Mouse (Mus musculus) stomach, postnatal 0 days (tissue): ENCODE measurements around the gene Kcna3. TPM values are rescaled to one million over a fixed set of nuclear protein-coding genes. Genes with fewer than 3 reads are reported as not detected.

Source experiments
- ATAC-seq: fragments of 200-750 bp; cut with Nextera tagmentation; 2 replicates; pipeline ENCODE4 v1.8.0; 2017; ENCODE audit not compliant: low FRiP score, low TSS enrichment
- DNase-seq: peaks from one replicate; pipeline ENCODE4 v3.0.0-alpha.2; 2016; ENCODE audit warnings: low spot score
- H3K27ac ChIP-seq: fragments of 300-500 bp; sonication (generic); replicated peaks from 2 replicates; pipeline ENCODE4 v1.5.1; 2014; ENCODE audit warnings: mild to moderate bottlenecking, control low read depth
- H3K27me3 ChIP-seq: fragments of 300-500 bp; sonication (generic); 2 replicates; pipeline ENCODE4 v1.6.1; 2014; ENCODE audit warnings: low read length; ENCODE audit not compliant: control insufficient read depth, insufficient read depth
- H3K36me3 ChIP-seq: fragments of 300-500 bp; sonication (generic); 2 replicates; pipeline ENCODE4 v1.6.1; 2014; ENCODE audit warnings: low read length, mixed read lengths; ENCODE audit not compliant: control insufficient read depth, insufficient read depth
- H3K4me1 ChIP-seq: fragments of 300-500 bp; sonication (generic); replicated peaks from 2 replicates; pipeline ENCODE4 v1.6.1; 2014; ENCODE audit warnings: antibody characterized with exemption; ENCODE audit not compliant: control insufficient read depth, insufficient read depth
- H3K4me2 ChIP-seq: fragments of 300-500 bp; sonication (generic); replicated peaks from 2 replicates; pipeline ENCODE4 v1.6.1; 2014; ENCODE audit warnings: low read depth, mild to moderate bottlenecking, control low read depth, moderate library complexity
- H3K4me3 ChIP-seq: fragments of 300-500 bp; sonication (generic); 2 replicates; pipeline ENCODE4 v1.5.1; 2014; ENCODE audit warnings: low read depth, low read length, control low read depth
- H3K9ac ChIP-seq: fragments of 300-500 bp; sonication (generic); 2 replicates; pipeline ENCODE4 v1.6.1; 2014; ENCODE audit warnings: mild to moderate bottlenecking, low read length, control low read depth, mixed read lengths
- H3K9me3 ChIP-seq: fragments of 300-500 bp; sonication (generic); 2 replicates; pipeline ENCODE4 v1.6.1; 2016; ENCODE audit warnings: low read length; ENCODE audit not compliant: control insufficient read depth
- CTCF ChIP-seq: IDR thresholded peaks from 2 replicates; pipeline ENCODE4 v1.5.1; 2016; ENCODE audit warnings: antibody characterized with exemption, low read depth, mild to moderate bottlenecking, moderate library complexity
- EP300 ChIP-seq: optimal IDR thresholded peaks from 2 replicates; pipeline ENCODE3; 2016; ENCODE audit warnings: antibody characterized with exemption
- WGBS: fragments of 180-500 bp; shearing (Covaris S2); extraction: QIAGEN DNeasy Blood & Tissue Kit; methylation state at CpG from one replicate; pipeline ENCODE4 v1.1.7; 2014; 5-methylcytosine and 5-hydroxymethylcytosine counted together
- polyA plus RNA-seq: library from polyadenylated mRNA; unstranded; fragments of >200 nt; fragmentation: Nextera tagmentation; extraction: Ambion mirVana; gene quantifications from 2 replicates; pipeline ENCODE4 v1.2.1, GENCODE M21; 2015

Gene Kcna3
- polyA plus RNA-seq, 1 experiment from 2014 or later = 0.15 TPM

DNA sequence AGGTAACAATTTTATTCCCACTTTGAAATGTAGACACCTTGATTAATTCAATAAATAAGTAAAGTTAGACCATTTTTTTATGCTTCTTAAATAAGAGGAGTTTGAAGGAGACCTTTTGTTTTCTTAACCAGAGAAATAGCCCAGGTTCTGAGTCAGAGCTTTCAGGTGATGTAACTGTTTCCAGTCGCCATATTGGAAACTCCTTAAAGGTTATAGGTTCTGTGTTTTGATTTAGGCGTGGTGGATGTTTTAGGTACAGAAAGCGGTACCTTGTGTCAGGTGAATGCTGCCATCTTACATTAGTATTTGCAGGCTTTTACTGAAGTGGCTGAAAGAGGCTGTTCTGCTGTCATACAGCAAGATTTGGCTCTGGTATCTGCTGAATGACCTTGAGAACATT, 4.4 kb downstream of the Kcna3 start:
- no peak for TF ChIP-seq CTCF
- no peak for TF ChIP-seq EP300
- WGBS = 81% methylated on average over 3 of the region's 3 CpGs
- Histone ChIP-seq H3K27ac (no peak overlapping the region), H3K9me3 (no peaks in the 10 kb centered on the region), H3K27me3 (no peaks in the 10 kb centered on the region), H3K4me2 (no peak overlapping the region), H3K36me3 (no peaks in the 10 kb centered on the region), H3K4me3 (no peak overlapping the region), H3K4me1 (no peaks in the 10 kb centered on the region), H3K9ac (no peak overlapping the region)
- no peak for ATAC-seq
- DNase-seq = no peak

DNA sequence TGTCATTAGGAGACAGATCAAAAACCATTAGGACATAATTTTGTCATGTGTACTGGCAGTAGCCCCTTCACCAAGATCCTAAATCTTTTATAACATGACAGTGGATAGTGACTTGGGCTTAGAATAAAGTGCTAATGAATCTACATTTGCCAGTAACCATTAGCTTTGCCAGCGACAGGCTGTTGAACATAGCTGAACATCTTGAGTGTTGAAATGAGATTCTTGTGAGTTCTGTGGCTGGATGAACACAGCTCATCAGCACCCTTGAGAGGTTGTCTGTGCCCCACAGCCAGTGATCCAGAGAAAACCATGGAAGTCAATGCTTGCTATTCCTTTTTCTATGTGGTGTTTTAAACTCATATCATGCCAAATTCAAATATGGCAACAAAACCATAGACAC, 5.7 kb downstream of the Kcna3 start:
- no peak for ATAC-seq
- no peaks in the 10 kb centered on the region for H3K27me3 ChIP-seq
- H3K4me2 ChIP-seq = no peak overlapping the region
- TF ChIP-seq CTCF (no peak), EP300 (no peak)
- H3K4me3 ChIP-seq = no peak overlapping the region
- no peaks in the 10 kb centered on the region for H3K9me3 ChIP-seq
- no peaks in the 10 kb centered on the region for H3K4me1 ChIP-seq
- H3K9ac ChIP-seq = no peak overlapping the region
- DNase-seq = no peak
- 57% methylated on average over 1 of the region's 1 CpGs for WGBS
- no peak overlapping the region for H3K27ac ChIP-seq
- H3K36me3 ChIP-seq = no peaks in the 10 kb centered on the region

DNA sequence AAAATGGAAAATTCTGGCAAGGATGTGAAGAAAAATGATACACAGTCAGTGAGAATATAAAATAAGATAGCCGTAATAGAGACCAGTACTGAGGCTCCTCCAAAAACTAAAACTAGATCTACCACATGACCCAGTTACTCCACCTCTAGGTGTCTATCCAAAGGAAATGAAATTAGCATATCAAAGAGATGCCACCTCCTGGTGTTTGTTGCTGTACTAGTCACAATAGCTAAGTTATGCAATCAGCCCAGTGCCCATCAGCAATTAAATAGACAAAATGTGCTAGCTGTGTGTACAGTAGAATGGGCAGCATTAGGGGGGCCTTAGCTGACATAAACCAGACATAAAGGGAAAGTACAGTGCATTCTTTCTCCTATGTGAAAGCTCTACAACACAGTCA, 25.5 kb downstream of the Kcna3 start:
- WGBS = 78% methylated on average over 1 of the region's 1 CpGs
- TF ChIP-seq EP300 (no peak), CTCF (no peak)
- H3K4me3 ChIP-seq = no peak overlapping the region
- DNase-seq (no peak), ATAC-seq (no peak)
- no peaks in the 10 kb centered on the region for H3K27me3 ChIP-seq
- H3K4me2 ChIP-seq = no peak overlapping the region
- no peak overlapping the region for H3K27ac ChIP-seq
- H3K4me1 ChIP-seq = no peaks in the 10 kb centered on the region
- no peaks in the 10 kb centered on the region for H3K9me3 ChIP-seq
- H3K36me3 ChIP-seq = no peaks in the 10 kb centered on the region
- H3K9ac ChIP-seq = no peak overlapping the region

DNA sequence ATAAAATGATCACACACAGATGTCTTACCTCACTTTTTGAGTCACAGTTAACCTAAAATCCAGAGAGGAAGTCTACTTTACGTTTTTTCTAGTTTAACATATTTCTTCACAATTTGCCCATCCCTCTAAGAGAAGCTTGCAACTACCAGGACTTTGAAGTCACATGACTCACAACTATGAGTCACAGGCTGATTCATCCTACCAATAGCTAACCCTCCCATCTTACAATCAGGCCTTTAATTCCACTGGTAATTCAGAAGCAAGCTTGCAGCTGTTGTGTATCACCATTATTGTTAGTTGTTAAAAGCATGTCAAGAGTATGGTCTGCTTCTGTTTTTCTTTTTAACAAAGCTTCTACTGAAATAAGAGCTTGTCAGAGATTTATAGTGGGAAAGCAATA, 26.8 kb downstream of the Kcna3 start:
- H3K27ac ChIP-seq = no peak overlapping the region
- 30% methylated on average over 1 of the region's 1 CpGs for WGBS
- H3K36me3 ChIP-seq = no peaks in the 10 kb centered on the region
- DNase-seq (no peak), ATAC-seq (no peak)
- H3K4me2 ChIP-seq = no peak overlapping the region
- no peak overlapping the region for H3K4me3 ChIP-seq
- TF ChIP-seq CTCF (no peak), EP300 (no peak)
- no peaks in the 10 kb centered on the region for H3K4me1 ChIP-seq
- no peaks in the 10 kb centered on the region for H3K9me3 ChIP-seq
- no peaks in the 10 kb centered on the region for H3K27me3 ChIP-seq
- H3K9ac ChIP-seq = no peak overlapping the region

DNA sequence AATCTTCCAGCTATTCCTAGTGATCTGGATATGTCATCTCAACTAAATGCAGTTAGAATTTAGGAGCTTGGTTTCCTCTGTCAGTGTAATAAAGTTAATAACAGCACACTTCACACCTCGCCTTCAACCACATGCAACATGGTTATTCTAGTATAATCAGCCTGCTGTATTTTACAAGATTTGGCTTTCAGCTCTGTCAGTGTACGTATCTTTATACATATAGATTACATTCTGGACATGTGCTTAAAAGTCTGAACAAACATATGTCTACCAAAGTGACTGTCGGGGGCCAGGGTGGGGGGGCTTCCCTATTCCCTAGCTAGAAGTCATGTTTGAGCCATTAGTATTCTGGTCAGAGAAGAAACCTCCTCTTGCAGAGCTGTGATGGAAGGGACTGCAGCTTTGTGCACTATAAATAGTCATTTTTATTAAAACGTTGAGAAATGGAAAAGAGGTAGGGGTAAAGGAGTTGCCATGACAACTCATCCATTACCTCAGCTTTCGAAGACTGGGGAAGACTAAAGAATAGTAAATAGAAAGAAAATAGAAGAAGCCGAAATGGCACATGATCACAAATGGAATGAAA, 29.6 kb downstream of the Kcna3 start:
- no peak for ATAC-seq

DNA sequence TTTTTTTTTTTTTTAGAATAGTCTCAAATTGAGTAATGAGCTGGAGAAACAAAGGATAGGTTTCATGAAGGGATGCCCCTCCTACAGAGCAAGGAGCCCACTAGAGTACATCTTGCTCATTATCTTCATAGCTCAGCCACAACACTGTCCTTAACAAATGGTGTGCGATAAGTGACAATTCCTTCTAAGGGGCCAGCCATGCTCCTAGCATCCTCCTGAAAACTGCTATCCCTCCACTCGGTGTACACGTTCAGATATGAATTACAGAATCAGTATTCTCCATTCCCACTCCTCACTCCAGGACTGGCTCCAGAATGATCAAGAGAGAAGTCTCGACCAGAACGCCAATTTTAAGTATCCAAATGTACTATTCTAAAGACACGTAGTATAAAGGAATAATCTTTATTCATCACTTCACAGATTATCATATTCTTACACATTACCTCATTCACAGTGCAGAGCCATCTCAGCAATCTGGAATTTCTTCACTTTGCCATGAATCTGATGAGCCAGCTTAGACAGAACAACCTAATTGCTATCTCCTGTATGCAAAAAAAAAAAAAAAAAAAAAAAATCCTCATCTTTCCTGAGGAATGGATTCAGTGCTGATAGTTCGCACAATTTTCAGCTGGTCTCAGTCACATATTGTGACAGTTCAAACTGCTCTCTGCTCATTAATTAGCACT, 30.3 kb downstream of the Kcna3 start:
- Histone ChIP-seq H3K9me3 (no peaks in the 10 kb centered on the region), H3K4me3 (no peak overlapping the region), H3K4me2 (no peak overlapping the region), H3K4me1 (no peaks in the 10 kb centered on the region), H3K27me3 (no peaks in the 10 kb centered on the region), H3K9ac (no peak overlapping the region), H3K27ac (no peak overlapping the region), H3K36me3 (no peaks in the 10 kb centered on the region)
- 89% methylated on average over 7 of the region's 7 CpGs for WGBS
- ATAC-seq (no peak), DNase-seq (no peak)
- no peak for TF ChIP-seq EP300
- no peak for TF ChIP-seq CTCF

More for the DNA sequence above, 29.6 kb downstream of the Kcna3 start:
- no peak overlapping the region for H3K9ac ChIP-seq
- 69% methylated on average over 6 of the region's 6 CpGs for WGBS
- no peaks in the 10 kb centered on the region for H3K27me3 ChIP-seq
- H3K27ac ChIP-seq = no peak overlapping the region
- H3K4me3 ChIP-seq = no peak overlapping the region
- no peak overlapping the region for H3K4me2 ChIP-seq
- TF ChIP-seq CTCF (no peak), EP300 (no peak)
- no peaks in the 10 kb centered on the region for H3K9me3 ChIP-seq
- H3K4me1 ChIP-seq = no peaks in the 10 kb centered on the region
- no peaks in the 10 kb centered on the region for H3K36me3 ChIP-seq
- DNase-seq = no peak
